Mouse (Mus musculus): ENCODE data around the gene Plch2.

DNA sequence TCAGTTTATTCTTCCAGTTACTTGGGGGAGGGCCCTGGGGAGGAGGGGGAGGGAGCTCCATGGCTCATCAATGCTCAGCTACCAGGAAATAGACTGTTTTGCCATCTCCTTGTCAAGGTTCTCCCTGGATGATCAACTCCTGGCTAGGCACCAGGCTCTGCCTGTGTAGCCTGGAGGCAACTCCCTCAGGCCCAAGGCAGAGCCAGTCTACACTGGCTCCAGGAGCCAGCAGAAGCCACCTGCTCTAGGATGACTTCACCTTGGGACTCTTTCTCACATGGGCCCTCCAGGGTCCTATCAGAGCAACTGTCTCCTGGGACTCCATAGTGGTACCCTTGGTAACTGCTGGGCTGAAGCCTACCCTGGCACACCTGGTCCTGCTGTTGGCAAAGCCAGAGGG lies 48.5 kb downstream of the Plch2 start:
- TF ChIP-seq CTCF (IDR thresholded peaks at IDR 0.05; ENCODE audit: borderline replicate concordance, insufficient read depth, low read length): no peak
- TF ChIP-seq POLR2A (IDR thresholded peaks at IDR 0.05; ENCODE audit: low read depth, low read length): no peak

Data from embryonic fibroblast, embryonic 13.5 days (primary cell).